Mouse (Mus musculus) retina, postnatal 1 day (tissue): ENCODE measurements around the gene Rrp12.

Experiments used
- DNase-seq: peaks from one replicate; pipeline ENCODE4 v3.0.0-alpha.2; 2012

Rrp12 gene

GRCm38 (mm10) chr19:41822589-41822988 lies 73.4 kb downstream of the Rrp12 start:
- no peak for DNase-seq

GRCm38 (mm10) chr19:41821436-41821835 lies 74.5 kb downstream of the Rrp12 start:
- DNase-seq: no peak

- no peak for DNase-seq
Observed at GRCm38 (mm10) chr19:41818749-41819148, 77.2 kb downstream of the Rrp12 start.

- no peak for DNase-seq
Observed at GRCm38 (mm10) chr19:41817325-41817724, 78.6 kb downstream of the Rrp12 start.

- DNase-seq: no peak
Observed at GRCm38 (mm10) chr19:41816915-41817314, 79.1 kb downstream of the Rrp12 start.

- no peak for DNase-seq
Observed at GRCm38 (mm10) chr19:41816410-41816809, 79.6 kb downstream of the Rrp12 start.

GRCm38 (mm10) chr19:41813374-41813773 lies 82.6 kb downstream of the Rrp12 start:
- no peak for DNase-seq
